Mouse (Mus musculus) hindbrain, embryonic 13.5 days (tissue): Measurements from ENCODE around the gene Zfp950. TPM values are rescaled to one million over a fixed set of nuclear protein-coding genes. Genes with fewer than 3 reads are reported as not detected.

Experiments used
- ATAC-seq: fragments of 200-750 bp; cut with Nextera tagmentation; 2 replicates; pipeline ENCODE4 v1.8.0; 2017; ENCODE audit warnings: moderate TSS enrichment; ENCODE audit not compliant: low FRiP score
- H3K27ac ChIP-seq: fragments of 300-500 bp; sonication (generic); 2 replicates; pipeline ENCODE4 v1.5.1; 2015; ENCODE audit warnings: inconsistent platforms, mild to moderate bottlenecking, moderate library complexity
- H3K27me3 ChIP-seq: fragments of 300-500 bp; sonication (generic); 2 replicates; pipeline ENCODE4 v1.6.1; 2015; ENCODE audit warnings: mild to moderate bottlenecking, inconsistent platforms
- H3K36me3 ChIP-seq: fragments of 300-500 bp; sonication (generic); 2 replicates; pipeline ENCODE4 v1.6.1; 2015; ENCODE audit warnings: mild to moderate bottlenecking, inconsistent platforms
- H3K4me1 ChIP-seq: fragments of 300-500 bp; sonication (generic); replicated peaks from 2 replicates; pipeline ENCODE4 v1.6.1; 2015; ENCODE audit warnings: inconsistent platforms
- H3K4me2 ChIP-seq: fragments of 300-500 bp; sonication (generic); 2 replicates; pipeline ENCODE4 v1.6.1; 2015; ENCODE audit warnings: inconsistent platforms, mild to moderate bottlenecking, moderate library complexity
- H3K4me3 ChIP-seq: fragments of 300-500 bp; sonication (generic); 2 replicates; pipeline ENCODE4 v1.5.1; 2015; ENCODE audit warnings: mild to moderate bottlenecking, inconsistent platforms
- H3K9ac ChIP-seq: fragments of 300-500 bp; sonication (generic); 2 replicates; pipeline ENCODE4 v1.6.1; 2015; ENCODE audit warnings: mild to moderate bottlenecking, inconsistent platforms
- H3K9me3 ChIP-seq: fragments of 300-500 bp; sonication (generic); 2 replicates; pipeline ENCODE4 v1.6.1; 2016; ENCODE audit warnings: inconsistent platforms
- WGBS: fragments of 180-500 bp; shearing (Covaris S2); methylation state at CpG from one replicate; pipeline ENCODE4 v1.1.7; 2015; 5-methylcytosine and 5-hydroxymethylcytosine counted together
- polyA plus RNA-seq: library from polyadenylated mRNA; unstranded; fragments of >200 nt; fragmentation: Nextera tagmentation; extraction: Ambion mirVana; gene quantifications from 2 replicates; pipeline ENCODE4 v1.2.1, GENCODE M21; 2015

Gene Zfp950
- polyA plus RNA-seq, 1 experiment from 2014 or later: 56.8 TPM

DNA sequence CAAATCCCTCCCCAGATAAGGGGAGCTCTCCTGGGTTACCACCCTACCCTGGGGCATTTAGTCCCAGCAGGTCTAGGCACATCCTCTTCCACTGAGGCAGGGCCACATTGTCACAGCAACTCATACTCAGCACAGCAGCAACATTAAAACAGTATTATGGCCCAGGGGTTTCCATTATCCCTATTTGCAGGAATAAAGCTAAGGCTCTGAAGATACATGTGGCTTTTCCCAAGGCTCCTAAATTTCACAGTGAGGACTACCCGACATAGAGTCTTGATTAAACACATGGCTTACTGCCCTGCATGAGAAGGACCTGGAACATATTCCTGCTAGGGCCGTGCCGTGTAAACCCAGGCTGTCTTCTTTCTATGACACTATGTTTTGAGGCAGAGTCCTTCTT, 51.6 kb downstream of the Zfp950 start:
- no peak overlapping the region for H3K9ac ChIP-seq
- no peaks in the 10 kb centered on the region for H3K27me3 ChIP-seq
- H3K4me1 ChIP-seq: no peaks in the 10 kb centered on the region
- H3K36me3 ChIP-seq: peaks cover 58% of the 10 kb centered on the region
- H3K9me3 ChIP-seq: no peaks in the 10 kb centered on the region
- H3K27ac ChIP-seq: no peak overlapping the region
- H3K4me2 ChIP-seq: no peak overlapping the region
- 93% methylated on average over 3 of the region's 3 CpGs for WGBS
- no peak for ATAC-seq
- no peak overlapping the region for H3K4me3 ChIP-seq

DNA sequence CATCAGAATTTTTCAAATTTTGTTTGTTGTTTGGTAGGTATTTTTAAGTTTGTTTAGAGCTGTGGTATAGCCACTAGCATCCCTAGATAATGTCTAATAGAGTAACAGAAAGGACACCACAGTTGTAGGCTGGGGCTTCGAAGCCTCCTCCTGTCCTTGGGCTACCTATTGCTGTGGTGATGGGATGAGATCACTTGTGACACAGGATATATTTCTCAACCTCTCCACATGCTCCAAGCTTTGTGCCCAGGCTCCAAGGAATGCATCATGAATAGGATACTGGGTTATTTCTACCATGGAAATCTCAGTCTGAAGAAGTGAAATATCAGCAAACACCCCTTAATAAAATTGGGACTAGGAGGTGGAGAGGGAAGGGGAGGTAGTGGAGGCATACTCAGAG, 52.9 kb downstream of the Zfp950 start:
- H3K9ac ChIP-seq: no peak overlapping the region
- no peaks in the 10 kb centered on the region for H3K27me3 ChIP-seq
- H3K4me3 ChIP-seq: no peak overlapping the region
- H3K9me3 ChIP-seq: no peaks in the 10 kb centered on the region
- peaks cover 58% of the 10 kb centered on the region for H3K36me3 ChIP-seq
- no peak overlapping the region for H3K4me2 ChIP-seq
- WGBS: 86% methylated on average over 1 of the region's 1 CpGs
- no peak for ATAC-seq
- H3K4me1 ChIP-seq: no peaks in the 10 kb centered on the region
- no peak overlapping the region for H3K27ac ChIP-seq

DNA sequence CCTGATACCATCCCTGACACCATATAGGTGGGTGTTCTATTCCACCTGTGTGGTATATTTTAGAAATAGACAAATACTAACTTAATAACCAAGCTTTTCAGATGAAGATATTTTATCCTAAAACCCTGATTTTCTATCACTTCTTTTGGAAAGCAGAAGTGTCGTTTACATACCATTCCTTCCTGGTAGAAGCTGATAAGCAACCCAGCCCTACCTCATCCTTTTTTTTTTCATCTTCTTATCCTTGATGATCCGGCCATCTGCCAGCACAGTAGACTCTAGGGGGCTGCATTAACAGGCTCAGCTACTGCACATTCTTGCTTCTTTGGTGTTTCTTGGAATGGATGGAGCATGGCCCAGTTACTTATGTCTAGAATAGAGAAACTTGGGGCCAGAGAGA, 55.4 kb downstream of the Zfp950 start:
- Histone ChIP-seq H3K9ac (no peak overlapping the region), H3K27ac (no peak overlapping the region), H3K27me3 (no peaks in the 10 kb centered on the region), H3K4me2 (no peak overlapping the region), H3K9me3 (no peaks in the 10 kb centered on the region), H3K36me3 (peaks cover 54% of the 10 kb centered on the region), H3K4me3 (no peak overlapping the region), H3K4me1 (no peaks in the 10 kb centered on the region)
- no peak for ATAC-seq
- WGBS: 81% methylated on average over 2 of the region's 2 CpGs

DNA sequence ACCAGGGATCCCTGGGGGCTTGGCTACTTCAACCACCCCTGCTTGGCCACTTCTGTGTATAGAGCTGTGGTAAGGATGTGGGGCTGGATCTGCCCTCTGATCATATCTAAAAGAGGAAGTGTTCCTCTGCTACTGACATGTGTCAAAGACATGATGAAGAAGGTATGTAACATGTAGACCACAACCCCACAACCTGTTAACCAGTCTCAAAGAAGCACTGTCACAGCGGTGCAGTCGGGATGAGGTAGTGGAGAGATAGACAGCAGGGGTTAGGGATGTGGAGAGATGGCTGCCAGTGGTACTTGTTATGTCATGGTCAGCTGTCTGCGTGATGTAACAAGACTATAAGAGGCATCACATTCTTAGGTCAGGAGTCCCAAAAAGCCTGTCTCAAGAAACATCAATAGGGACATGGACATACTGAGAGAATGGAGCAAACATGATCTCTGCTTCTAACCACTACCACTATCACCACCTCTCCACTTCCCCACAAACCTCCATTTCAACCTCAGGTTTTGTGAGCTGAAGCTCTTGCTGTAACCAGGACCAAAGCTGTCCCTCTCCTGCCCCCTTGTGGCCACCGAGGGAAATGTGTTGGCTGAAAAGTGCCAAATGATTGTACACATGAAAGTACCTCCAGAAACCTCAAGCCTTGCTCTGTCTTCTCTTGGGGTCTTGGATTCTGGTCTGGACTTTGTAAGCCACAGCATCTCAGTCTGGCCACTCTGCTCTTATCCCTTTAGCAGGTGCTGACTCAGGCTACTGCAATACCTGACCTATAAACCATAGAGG, 56.3 kb downstream of the Zfp950 start:
- ATAC-seq: peak; percentile 61; the same call in 1 of the 2 replicates

DNA sequence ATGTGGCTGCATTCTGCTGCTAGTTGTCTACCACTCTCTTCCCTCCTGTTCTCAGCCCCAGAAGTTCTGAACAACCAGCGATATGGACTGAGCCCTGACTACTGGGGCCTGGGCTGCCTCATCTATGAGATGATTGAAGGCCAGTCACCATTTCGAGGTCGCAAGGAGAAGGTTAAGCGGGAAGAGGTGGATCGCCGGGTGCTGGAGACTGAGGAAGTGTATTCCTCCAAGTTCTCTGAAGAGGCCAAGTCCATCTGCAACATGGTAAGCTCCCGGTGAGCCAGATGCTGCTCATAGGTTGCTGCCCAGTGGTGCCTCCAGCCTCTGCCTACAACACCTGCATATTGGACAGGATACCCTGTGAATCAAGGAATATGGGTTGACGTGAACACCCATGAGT, 57.6 kb downstream of the Zfp950 start:
- no peaks in the 10 kb centered on the region for H3K4me1 ChIP-seq
- H3K36me3 ChIP-seq: peaks cover 50% of the 10 kb centered on the region
- H3K9ac ChIP-seq: no peak overlapping the region
- no peak overlapping the region for H3K4me3 ChIP-seq
- H3K4me2 ChIP-seq: no peak overlapping the region
- H3K27ac ChIP-seq: no peak overlapping the region
- 92% methylated on average over 8 of the region's 8 CpGs for WGBS
- no peak for ATAC-seq
- H3K27me3 ChIP-seq: no peaks in the 10 kb centered on the region
- H3K9me3 ChIP-seq: no peaks in the 10 kb centered on the region

More for the DNA sequence above, 56.3 kb downstream of the Zfp950 start:
- 43% methylated on average over 4 of the region's 4 CpGs for WGBS
- Histone ChIP-seq H3K4me1 (no peaks in the 10 kb centered on the region), H3K36me3 (peaks cover 52% of the 10 kb centered on the region), H3K9me3 (no peaks in the 10 kb centered on the region), H3K4me2 (no peak overlapping the region), H3K27ac (no peak overlapping the region), H3K4me3 (no peak overlapping the region), H3K27me3 (no peaks in the 10 kb centered on the region), H3K9ac (no peak overlapping the region)

DNA sequence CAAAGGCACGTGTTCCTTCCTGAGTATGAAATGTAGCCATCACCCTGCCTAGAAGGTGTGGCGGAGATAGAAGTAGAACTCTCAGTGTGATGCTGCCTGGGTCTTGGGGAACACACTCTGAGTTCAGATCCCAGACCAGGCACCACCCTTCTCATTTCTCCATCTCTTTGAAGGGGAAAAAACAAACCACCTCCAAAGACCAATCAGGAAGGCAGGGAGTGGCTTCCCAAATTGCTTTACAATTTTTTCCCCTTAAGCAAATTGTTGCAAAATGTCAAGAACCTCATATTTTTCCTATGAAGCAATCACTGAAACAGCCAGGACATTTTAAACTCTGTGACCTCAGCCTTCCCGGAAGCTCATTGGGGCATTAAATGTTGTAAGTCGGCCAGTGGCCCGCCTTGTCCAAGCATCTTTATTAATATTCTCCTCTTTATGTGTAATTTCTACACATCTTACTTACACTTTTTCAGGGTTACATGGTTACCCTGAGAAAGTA, 60.3 kb downstream of the Zfp950 start:
- H3K36me3 ChIP-seq: peaks cover 37% of the 10 kb centered on the region
- ATAC-seq: no peak
- no peaks in the 10 kb centered on the region for H3K4me1 ChIP-seq
- no peak overlapping the region for H3K4me3 ChIP-seq
- no peak overlapping the region for H3K27ac ChIP-seq
- no peak overlapping the region for H3K4me2 ChIP-seq
- H3K27me3 ChIP-seq: no peaks in the 10 kb centered on the region
- no peak overlapping the region for H3K9ac ChIP-seq
- no peaks in the 10 kb centered on the region for H3K9me3 ChIP-seq
- WGBS: 95% methylated on average over 5 of the region's 5 CpGs

DNA sequence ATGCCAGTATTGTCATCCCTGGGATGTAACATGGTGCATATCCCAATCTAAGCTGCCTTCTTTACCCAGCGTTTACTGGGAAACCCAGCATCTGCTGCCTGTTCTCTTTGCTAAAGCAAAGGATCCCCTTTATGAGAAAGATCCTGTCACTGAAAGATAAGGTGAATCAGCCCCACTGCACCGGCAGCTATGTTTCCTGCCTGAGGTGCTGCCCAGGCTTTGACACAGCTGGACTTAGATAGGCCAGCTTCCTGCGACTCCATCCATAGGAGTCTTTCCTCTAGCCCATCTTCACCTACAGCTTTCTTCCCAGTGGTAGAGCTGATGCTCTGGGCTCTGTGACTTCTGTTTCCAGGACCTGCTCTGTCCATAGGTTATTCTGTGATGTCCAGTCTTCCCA, 62.0 kb downstream of the Zfp950 start:
- ATAC-seq: no peak
- Histone ChIP-seq H3K27me3 (no peaks in the 10 kb centered on the region), H3K9me3 (no peaks in the 10 kb centered on the region), H3K9ac (no peak overlapping the region), H3K4me1 (no peaks in the 10 kb centered on the region), H3K36me3 (peaks cover 36% of the 10 kb centered on the region), H3K4me3 (no peak overlapping the region), H3K27ac (no peak overlapping the region), H3K4me2 (no peak overlapping the region)
- 96% methylated on average over 3 of the region's 3 CpGs for WGBS

DNA sequence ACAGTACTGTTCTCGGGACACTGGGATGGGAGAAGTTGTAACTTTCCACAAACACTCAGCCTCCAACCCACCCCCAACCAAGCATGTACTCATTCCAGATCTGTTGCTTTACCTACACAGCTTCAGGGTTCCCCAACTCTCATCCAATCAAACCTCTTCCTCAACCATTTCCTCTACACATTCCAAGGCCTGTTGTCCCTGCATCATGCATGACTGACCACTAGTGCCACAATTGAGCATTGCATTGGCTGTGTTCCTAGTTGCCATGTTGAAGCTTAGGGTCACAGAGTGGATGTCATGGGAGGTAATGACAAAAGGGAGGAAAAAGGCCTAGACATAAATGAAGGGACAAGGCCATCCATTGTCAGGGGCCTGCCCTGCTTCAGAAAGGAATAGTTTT, 75.6 kb downstream of the Zfp950 start:
- no peaks in the 10 kb centered on the region for H3K4me1 ChIP-seq
- H3K36me3 ChIP-seq: no peaks in the 10 kb centered on the region
- WGBS: 96% methylated on average over 1 of the region's 1 CpGs
- no peak overlapping the region for H3K4me3 ChIP-seq
- no peak overlapping the region for H3K27ac ChIP-seq
- H3K27me3 ChIP-seq: no peaks in the 10 kb centered on the region
- no peak for ATAC-seq
- H3K9ac ChIP-seq: no peak overlapping the region
- H3K4me2 ChIP-seq: no peak overlapping the region
- no peaks in the 10 kb centered on the region for H3K9me3 ChIP-seq

DNA sequence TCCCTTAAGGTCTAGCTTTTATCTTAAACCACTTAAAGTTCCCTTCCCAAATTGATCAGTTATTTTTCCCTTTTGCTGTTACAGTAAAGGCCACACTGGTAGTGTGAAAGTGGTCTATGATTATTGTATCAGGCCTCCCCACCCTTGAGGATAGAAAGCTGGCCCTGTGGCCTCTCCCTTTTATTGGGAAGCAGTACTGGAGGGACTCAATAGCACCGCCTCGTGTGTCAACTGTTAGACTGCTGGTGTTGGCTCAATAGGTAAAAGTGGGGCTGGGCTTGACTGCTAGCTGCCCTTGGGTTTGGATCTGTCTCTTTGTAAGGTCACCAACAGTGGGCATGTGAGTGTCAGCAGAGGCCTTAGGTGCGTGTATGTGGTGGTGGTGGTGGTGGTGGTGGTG, 76.3 kb downstream of the Zfp950 start:
- H3K27me3 ChIP-seq: no peaks in the 10 kb centered on the region
- no peak overlapping the region for H3K27ac ChIP-seq
- 93% methylated on average over 3 of the region's 3 CpGs for WGBS
- no peak for ATAC-seq
- H3K36me3 ChIP-seq: no peaks in the 10 kb centered on the region
- no peaks in the 10 kb centered on the region for H3K4me1 ChIP-seq
- H3K9ac ChIP-seq: no peak overlapping the region
- H3K9me3 ChIP-seq: no peaks in the 10 kb centered on the region
- no peak overlapping the region for H3K4me2 ChIP-seq
- no peak overlapping the region for H3K4me3 ChIP-seq

DNA sequence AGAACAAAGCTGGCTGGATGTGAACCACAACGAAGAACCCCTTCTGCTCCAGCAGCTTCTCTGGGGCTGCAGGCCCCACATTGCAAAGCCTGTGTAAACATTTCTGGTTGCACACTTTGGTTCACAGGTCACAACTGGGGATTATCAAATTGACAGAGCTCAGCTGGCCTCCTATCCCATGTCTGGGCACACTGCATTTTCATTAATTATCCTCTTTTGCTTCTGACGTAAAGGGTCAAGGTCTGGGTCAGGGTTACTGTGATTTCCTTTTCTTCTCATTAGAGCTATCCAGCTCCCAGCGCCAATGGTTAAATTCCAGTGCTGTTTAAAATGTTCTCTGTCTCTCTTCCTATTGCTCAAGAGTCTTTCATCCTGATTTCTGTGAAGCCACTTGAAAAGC, 83.1 kb downstream of the Zfp950 start:
- no peak for ATAC-seq
- Histone ChIP-seq H3K4me2 (no peak overlapping the region), H3K36me3 (no peaks in the 10 kb centered on the region; the same call in 1 of the 2 replicates), H3K9ac (no peak overlapping the region), H3K4me3 (no peak overlapping the region), H3K27me3 (no peaks in the 10 kb centered on the region), H3K4me1 (peaks cover 8% of the 10 kb centered on the region), H3K9me3 (no peaks in the 10 kb centered on the region), H3K27ac (no peak overlapping the region)
- 20% methylated on average over 3 of the region's 3 CpGs for WGBS

DNA sequence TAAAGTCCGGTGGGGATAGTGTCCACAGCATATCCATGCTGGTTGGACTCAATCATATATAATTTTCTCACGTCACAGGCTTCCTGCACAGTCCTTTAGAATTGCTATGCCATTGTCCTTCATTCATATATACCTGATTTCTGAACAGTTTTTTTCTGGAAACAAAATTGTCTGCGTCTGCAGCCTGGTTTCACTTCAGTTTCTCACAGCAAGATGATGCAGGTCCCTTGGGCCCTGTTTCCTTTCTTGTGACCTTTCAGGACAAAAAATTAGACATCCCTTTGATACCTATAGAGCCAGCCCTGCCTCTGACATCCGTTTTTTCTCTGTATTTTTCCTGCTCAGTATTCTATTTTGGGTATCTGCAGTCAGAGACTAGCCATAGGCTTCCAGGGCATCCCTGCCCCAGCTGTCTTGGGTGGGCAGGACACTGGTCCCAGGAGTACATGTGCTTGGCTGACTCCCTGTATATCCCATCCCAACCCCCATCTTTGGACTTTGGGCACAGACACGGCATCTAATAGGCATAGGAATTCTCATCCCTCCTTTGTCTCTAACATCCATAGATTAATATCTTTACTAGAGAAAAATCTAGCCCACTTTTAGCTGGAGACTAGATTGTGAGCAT, 83.7 kb downstream of the Zfp950 start:
- Histone ChIP-seq H3K4me1 (peaks cover 8% of the 10 kb centered on the region), H3K9ac (no peak overlapping the region), H3K27ac (no peak overlapping the region), H3K4me3 (no peak overlapping the region), H3K27me3 (no peaks in the 10 kb centered on the region), H3K4me2 (no peak overlapping the region), H3K36me3 (no peaks in the 10 kb centered on the region; the same call in 1 of the 2 replicates), H3K9me3 (no peaks in the 10 kb centered on the region)
- WGBS: 65% methylated on average over 5 of the region's 5 CpGs
- no peak for ATAC-seq

DNA sequence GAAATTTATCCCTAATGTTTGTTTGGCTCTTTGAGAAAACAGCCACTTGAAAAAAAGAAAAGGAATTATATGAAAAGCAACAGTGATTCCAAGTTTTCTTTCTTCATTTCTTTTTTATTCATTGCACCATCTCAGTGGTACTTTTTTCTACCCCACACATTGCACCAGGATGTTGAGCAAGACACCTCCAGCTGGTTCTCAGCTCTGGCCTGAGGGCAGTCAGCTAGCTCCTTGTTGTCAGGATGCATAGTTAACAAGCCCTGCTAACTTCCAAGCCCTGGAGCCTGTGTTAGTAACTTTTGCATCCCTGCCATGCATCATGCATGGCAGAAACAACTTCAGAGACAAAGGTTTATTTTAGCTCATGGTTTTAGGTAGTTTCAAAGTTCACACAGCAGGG, 87.9 kb downstream of the Zfp950 start:
- Histone ChIP-seq H3K36me3 (no peaks in the 10 kb centered on the region; the same call in 1 of the 2 replicates), H3K27me3 (no peaks in the 10 kb centered on the region), H3K4me3 (no peak overlapping the region), H3K4me2 (no peak overlapping the region), H3K4me1 (peaks cover 8% of the 10 kb centered on the region), H3K27ac (no peak overlapping the region), H3K9ac (no peak overlapping the region), H3K9me3 (no peaks in the 10 kb centered on the region)
- no peak for ATAC-seq

DNA sequence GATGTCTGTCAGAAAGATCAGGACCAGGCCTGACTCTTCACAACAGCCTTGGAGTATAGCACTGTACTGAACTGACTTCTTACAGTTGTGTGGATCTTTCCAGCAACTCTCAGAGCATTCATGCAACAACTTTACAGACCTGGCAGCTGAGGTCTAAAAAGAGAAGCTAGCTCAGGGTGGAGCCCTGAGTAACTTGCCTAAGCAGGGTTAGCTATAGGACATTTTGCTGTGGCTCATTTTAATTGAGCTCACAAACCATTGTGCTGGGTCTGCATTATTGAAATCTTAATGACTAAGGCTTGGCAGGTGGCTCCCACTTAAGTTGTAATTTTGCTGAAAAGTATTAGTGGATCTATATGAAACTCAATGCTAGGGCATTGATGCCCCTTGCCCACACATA, 88.6 kb downstream of the Zfp950 start:
- H3K9me3 ChIP-seq: no peaks in the 10 kb centered on the region
- H3K4me2 ChIP-seq: no peak overlapping the region
- H3K27me3 ChIP-seq: no peaks in the 10 kb centered on the region
- no peak for ATAC-seq
- H3K27ac ChIP-seq: no peak overlapping the region
- no peak overlapping the region for H3K9ac ChIP-seq
- H3K4me3 ChIP-seq: no peak overlapping the region
- no peaks in the 10 kb centered on the region; the same call in 1 of the 2 replicates for H3K36me3 ChIP-seq
- peaks cover 3% of the 10 kb centered on the region for H3K4me1 ChIP-seq
